Mouse (Mus musculus) frontal cortex, postnatal 36 days (tissue): Measurements from ENCODE around the gene Pcnx.
A peak's percentile ranks its signal among the peaks of the same experiment; 100 is the strongest.
"Not testable (repeated sequence)": the region's sequence is repeated elsewhere in the genome, so short reads cannot be mapped to it uniquely, and the experiment has no call there.

Experiments
- DNase-seq, 2 experiments: peaks; one replicate each; pipeline ENCODE4 v3.0.0; 2022; ENCODE audit warnings: low spot score in 2 of 2

Pcnx gene

DNA sequence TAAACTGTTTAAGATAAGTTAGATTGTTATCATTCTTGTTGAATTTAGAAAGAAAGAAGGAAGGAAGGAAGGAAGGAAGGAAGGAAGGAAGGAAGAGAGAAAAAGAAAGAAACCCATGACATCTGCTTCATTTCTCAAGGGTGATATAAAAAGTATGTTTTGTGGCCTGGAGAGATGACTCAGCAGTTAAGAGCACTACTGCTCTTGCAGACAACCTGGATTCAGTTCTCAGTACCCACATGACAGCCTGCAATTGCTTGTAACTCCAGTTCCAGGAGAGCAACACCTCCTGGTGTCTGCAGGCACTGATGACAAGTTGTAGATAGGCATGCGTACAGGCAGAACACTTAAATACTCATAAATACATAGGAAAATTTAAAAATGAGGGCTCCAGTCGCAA, 105.6 kb downstream of the Pcnx start:
- DNase-seq, result no peak

DNA sequence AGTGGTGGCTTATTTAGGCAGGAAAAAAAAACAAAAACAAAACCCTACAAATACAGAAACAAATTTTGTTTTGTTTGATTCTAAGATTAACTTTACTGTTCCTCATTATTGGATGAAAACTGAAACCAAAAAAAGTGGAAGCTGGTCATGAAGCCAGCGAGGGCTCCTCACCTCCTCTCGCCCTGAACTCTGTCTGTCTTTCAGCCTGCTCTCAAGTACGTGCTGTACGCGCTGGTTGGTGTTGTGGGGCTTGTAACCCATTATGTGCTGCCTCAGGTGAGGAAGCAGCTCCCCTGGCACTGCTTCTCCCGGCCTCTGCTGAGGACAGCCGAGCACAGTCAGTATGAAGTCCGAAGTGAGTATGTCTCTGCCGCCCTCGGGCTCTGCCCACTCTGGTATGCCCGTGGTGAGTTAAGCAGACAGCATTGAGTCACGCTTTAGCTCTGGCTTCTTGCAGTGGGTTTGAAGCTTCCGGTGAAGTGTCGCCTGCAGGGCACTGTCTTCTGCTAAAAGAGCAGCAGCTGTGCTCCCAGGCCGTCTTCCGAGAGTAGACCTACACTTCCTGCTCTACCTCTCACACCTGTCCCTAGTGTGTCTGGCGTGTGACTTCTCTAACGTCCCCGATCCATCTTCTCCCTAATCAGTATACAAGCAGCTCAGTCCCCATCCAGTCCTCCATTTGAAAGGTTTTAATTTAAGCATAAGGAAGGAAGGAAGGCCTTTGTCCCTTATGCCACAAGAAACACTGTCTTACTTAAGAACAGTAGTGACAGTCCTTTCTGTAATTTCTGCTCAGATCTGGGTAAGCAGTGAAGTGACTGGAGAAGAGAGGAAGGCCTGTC, 111.4 kb downstream of the Pcnx start:
- peak; percentile 36 to 39 for DNase-seq

DNA sequence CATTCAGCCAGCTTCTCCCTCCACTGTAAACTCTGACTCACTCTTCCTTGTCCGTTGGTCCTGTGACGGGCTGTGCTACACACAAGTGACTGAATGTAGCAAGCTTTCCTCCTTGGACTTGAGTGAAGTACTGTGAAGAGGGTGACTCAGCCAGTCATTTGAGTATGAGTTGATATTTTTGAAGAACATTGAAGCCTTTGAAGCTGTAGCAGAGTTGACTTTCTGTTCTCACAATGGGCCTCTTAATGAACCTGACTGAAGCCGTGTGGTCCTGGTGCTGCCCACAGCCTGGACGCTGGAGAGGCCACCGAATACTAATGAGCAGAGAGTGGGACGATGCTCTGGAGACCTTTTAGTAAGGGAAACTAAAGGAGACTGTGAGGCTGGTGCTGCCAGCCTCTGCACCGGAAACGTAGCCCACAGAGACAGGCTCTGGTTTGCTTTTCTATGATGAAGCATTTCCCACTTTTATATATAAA, 112.1 kb downstream of the Pcnx start:
- peak; percentile 32 to 37 for DNase-seq

DNA sequence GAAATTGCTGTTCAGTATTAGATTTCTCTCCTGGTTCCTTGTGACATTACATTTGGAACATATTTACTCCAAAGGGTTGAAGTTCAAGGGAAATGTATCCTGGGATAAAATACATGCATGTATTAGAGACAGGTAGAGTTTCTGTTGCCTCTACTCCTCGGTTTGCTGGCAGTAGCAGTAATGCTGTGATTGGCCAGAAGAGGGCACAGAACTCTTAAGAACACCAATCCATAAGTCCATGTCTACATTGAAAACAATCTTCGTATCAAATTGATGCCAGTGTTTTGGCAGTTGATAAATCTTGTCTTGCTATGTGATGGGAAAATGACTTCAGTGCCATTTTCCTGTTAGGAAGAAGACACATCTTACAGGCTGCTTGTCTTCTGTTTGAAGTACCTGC, 115.0 kb downstream of the Pcnx start:
- peak; percentile 35 to 67 for DNase-seq

DNA sequence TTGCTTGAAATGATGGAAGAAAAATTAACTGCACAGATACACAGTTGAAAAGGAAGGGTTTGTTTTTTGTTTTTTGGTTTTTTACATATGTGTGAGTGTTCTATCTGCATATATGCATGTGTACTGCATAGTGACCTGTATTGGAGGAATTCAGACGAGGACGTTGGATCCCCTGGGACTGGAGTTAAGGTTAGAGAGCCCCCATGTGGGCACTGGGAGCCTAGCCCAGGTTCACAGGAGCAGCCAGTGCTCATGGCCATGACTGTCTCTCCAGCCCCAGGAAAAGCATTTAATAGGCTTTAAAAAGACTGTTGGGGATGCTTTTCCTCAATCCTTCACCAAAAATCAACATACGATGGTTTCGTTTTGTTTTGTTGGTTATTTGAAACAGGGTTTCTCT, 117.5 kb downstream of the Pcnx start:
- DNase-seq, result no peak

DNA sequence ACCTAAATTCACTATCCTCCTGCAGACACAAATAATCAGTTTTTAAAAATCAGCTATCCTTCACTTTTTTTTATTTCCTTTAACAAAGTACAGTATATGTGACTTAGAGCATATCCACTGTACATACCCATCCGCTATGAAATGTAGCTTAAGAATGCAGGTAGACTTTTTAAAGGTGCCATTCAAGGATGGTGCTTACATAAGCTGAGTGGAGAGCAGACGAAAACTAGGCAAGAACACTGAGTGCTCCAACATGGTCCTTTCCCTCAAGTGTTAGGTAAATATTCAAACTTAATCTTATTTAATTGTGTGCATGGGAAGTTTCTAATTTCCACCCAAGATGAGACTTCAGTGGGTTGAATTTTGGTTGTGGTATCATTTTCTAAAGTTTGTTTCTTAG, 119.5 kb downstream of the Pcnx start:
- DNase-seq, result no peak

DNA sequence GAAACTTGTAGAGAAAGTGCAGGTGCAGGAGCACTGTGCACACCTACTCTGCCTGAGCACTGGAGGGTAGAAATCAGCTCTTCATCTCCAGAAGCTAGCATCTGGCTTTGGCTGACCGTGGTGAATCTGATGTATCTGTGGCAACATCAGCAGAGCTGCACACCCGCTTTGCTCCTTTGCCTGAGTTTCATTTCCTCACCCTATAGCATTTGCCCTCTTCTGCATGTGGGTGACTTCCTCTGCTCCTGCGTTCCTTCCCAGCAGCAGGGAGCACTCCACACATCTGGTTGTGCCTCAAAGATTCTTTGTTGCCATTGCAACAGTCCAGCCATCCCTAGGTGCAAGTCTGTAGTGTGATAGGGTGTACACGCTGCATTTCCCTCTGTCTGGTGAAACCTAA, 132.3 kb downstream of the Pcnx start:
- no peak for DNase-seq

DNA sequence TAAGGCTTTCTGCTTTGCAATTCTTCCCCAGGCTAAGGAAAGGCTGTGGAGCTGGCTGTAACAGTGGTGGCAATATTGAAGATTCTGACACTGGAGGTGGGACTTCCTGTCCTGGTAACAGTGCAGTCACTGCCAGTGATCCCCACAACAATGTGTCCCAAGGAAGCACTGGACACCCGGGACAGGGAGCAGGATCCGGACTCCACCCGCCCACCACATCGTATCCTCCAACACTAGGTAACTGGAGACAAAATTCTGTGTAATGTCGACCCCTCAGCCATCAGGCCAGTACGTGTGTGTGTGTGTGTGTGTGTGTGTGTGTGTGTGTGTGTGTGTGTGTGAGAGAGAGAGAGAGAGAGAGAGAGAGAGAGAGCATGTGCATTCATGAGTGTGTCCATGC, 133.2 kb downstream of the Pcnx start:
- DNase-seq, result no peak

DNA sequence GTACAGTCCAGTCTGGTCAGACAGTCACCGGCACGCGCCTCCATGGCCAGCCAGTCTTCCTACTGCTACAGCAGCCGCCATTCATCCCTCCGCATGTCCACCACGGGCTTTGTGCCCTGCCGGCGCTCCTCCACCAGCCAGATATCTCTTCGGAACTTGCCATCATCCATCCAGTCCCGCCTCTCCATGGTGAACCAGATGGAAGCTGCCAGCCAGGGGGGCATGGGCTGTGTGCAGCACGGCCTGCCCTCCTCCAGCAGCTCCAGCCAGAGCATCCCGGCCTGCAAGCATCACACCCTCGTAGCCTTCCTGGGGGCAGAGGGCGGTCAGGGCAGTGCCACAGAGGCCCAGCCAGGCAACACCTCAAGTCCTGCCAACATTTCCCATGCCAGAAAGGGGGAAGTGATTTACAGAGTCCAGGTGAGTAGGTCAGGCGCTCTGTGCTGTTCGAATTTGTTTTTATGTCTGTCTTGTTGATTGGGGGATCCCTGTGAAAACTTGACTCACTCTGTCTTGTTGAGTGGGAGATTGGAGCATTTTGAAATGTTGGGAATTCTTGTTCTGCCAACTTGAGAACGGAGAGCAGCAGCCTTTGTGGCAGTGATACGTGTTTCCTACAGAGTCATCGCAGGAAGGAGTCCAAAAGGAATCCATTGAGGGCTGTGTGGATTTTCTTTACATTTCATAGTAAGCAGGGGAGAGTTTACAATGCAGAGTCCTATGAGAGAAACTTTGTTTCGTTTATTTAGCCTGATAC, 135.3 kb downstream of the Pcnx start:
- no peak for DNase-seq

DNA sequence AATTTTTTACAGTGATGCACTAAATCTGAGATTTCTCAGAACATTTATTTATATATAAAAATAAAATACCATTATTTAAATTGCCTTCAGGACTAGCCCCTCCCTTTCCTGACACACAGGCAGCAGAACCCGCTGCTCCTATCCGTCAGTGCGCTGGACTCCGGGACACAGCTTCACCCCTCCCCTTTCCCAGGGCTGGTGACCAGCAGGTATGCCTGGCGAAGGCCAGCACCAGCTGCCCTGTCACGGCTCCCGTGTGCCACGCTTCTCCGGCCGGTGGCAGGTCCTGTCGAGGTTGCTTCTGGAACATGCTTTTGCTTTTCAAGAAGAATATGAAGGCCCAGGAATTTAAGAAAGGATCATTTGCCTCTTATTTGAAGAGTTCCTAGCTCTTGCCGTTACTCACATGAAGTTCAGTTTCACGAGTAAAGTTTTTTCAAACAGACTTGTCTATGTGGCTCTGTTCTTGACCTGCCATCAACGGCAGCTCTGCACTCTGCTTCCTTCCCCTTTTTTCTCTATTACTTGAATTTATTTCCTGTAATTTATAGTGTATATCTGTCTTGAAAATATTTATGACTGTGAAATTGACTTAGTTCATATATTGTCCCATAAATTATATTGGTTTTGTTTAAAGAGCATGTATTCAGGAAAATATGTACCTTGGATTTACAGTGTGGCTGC, 137.0 kb downstream of the Pcnx start:
- DNase-seq, result no peak

DNA sequence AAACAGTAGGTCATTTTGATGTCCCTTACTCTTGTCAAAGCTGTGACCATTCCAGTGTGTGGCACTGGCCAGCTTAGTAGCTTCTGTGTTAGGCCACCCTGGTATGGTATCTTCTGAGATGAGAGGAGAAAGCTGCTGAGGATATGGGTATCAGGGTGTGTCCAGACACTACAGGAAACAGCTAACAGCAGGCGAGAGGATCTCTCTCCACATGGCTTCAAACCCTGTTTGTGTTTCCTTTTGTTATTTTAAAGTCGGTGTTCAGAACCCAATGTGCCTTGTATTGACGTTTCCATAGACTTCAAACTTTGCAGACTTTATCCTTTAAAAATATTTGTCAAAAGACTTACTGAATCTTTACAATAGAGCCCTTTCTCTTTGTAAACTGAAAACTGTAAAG, 137.7 kb downstream of the Pcnx start:
- DNase-seq, result no peak

DNA sequence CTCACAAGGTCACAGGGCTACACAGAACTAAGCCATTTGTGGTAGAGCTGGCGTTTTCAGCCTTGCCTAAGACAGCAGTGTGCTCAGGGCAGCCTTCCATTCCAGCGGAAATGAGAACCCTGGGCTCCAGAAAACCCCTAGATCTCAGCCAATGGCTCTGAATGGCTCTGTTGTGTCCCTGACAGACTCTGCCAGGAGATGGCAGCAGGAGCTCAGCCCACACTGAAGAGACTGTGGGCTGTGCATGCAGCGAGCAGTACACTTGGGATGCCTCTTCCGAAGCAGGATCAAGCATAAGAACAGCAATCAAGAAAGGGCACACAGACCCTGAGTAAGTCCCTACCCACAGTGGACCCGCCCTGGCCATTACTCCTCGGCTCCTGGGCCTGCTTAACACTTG, 142.9 kb downstream of the Pcnx start:
- DNase-seq, result not testable (repeated sequence)

DNA sequence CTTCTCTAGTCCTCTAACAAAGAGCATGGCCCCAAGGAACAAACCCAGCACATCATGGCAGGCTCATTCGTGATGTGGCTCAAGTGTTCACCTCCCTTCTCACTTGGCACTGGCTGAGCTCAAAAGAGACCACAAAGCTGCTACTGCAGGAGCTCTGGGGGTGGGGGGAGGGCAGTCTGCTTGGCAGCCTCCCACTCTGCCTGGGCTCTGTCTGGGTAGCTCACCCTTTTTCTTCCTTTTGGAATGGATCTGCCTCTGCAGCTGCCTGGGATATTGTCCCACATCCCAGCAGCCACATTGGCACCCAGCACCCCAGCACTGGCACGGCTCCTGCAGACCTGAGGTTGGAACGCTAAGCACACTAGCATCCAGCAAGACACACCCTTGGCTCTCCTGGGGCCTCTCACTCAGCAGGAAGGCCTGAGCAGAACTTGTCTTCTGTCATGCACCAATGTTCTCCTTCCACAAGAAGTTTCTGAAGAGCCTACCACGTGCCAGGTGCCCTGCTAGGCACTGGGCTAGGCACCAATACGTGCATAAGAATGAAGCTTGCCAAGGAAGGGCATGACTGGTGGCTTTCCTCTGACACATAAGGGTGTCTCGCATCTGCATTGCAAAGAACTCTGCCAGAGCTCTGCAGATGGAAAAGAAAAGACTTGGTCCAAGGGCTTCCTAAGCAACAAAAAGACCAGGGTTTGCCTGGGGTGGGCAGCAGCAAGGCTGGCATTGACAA, 166.2 kb downstream of the Pcnx start:
- not testable (repeated sequence) for DNase-seq

DNA sequence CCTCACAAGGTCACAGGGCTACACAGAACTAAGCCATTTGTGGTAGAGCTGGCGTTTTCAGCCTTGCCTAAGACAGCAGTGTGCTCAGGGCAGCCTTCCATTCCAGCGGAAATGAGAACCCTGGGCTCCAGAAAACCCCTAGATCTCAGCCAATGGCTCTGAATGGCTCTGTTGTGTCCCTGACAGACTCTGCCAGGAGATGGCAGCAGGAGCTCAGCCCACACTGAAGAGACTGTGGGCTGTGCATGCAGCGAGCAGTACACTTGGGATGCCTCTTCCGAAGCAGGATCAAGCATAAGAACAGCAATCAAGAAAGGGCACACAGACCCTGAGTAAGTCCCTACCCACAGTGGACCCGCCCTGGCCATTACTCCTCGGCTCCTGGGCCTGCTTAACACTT, 173.7 kb downstream of the Pcnx start:
- DNase-seq, result not testable (repeated sequence)

DNA sequence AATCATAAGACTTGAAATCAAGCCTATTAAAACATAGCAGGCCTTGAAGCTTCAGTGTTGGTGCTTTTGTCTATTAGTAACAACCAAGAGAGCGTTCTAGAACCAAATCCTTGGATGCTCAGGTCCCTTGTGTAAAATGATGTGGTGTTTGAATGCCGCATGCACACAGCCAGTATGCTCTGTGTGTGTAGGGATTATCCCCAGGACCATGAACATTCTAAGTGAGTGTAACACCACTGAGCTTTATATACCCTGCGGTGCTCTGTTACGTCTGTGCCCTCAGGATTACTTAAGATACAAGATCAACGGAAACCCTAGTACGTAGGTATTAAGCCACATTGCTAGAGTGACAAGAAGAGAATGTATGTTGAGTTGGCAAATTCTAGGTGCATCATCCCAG, 174.2 kb downstream of the Pcnx start:
- DNase-seq, result not testable (repeated sequence)

DNA sequence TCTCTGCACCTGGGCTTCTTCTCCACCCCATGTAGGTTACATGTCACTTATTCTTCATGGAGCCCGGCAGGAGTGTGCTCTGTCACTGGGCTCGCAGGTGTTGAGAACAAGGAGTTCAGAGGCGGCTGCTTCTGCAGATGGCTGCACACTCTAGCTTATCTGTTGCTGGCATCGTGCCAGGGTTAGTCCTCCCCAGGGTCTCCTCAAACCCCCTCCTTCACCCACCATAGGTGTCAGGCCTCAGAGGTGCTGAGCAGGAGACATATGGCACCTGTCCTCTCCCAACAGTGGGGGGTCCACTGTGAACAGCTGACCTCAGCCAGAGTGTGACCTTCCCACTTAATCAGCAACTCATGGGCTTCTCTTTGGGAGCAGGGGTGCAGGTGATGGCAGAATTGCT, 184.3 kb downstream of the Pcnx start:
- DNase-seq, result not testable (repeated sequence)
